Mouse (Mus musculus): Measurements from ENCODE around the gene Slc35c2.

Slc35c2 gene

GRCm38 (mm10) chr2:165234613-165235291, 52.9 kb downstream of the Slc35c2 start, which contains the start of gene Cdh22:
Gene Cdh22, minus strand, starts transcription at chr2:165234853.
- peak; percentile 35 for DNase-seq

- no peak for DNase-seq
These were observed 53.4 kb downstream of the Slc35c2 start for GRCm38 (mm10) chr2:165234291-165234612.

- DNase-seq: peak; percentile 70 to 72
These were observed 54.0 kb downstream of the Slc35c2 start for GRCm38 (mm10) chr2:165233491-165234290.

GRCm38 (mm10) chr2:165229050-165229449, 58.6 kb downstream of the Slc35c2 start:
- DNase-seq: no peak
